Mouse (Mus musculus): ENCODE data around the gene Pomgnt1.

DNA sequence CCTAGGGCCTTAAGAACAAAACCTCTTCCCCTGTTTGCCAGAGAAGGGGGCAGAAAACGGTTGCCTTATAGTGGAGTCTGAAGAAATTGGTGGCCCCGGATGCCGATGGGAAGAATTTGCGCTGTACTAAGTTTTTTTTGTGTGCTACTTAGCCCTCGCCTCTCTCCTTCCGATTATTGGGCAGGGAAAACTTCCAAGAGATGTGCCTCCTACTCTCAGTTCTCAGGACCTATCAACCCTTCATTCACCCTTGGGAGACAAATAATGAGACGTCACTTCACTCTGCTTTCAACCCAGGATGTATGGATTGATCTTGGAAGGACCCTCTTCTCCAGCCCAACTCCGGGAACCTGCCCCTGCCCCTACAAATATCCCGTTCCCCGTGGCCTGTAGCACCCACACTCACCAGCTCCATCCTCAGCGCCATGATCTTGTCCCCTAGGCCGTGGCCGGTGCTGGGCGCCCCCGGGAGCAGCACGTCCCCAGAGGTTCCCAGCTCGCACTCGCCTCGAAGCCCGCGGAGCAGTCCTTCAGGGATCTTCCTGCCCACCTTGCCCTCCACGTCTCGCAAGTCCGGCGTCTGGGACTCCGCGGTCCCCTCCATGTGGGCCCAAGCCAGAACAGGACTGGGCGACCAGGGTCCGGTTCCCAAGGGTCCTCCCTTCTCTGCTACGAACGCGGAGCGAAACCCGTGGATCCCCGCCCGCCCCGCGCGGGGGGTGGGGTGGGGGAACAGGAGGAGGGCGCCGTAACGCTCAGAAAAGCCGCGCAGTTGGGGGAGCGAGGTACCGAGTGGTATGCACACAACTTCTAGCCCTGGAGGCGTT is 20.5 kb downstream of the Pomgnt1 start:
- TF ChIP-seq CTCF (conservative IDR thresholded peaks at IDR 0.05 in 1 of 2, IDR thresholded peaks at IDR 0.05 in 1 of 2; ENCODE audit: low read depth in 2 of 2, low read length in 2 of 2) (no peak), NRF1 (IDR thresholded peaks at IDR 0.05; ENCODE audit: low read depth, low read length) (no peak), CHD2 (IDR thresholded peaks at IDR 0.05; ENCODE audit: low read length) (no peak), GABPA (IDR thresholded peaks at IDR 0.05; ENCODE audit: insufficient replicate concordance, low read depth, low read length) (no peak), MAFK (IDR thresholded peaks at IDR 0.05; ENCODE audit: insufficient replicate concordance, low read length) (no peak), POLR2A (IDR thresholded peaks at IDR 0.05; ENCODE audit: low read depth, low read length) (no peak), RCOR1 (conservative IDR thresholded peaks at IDR 0.05; ENCODE audit: low read depth, low read length) (no peak), EP300 (IDR thresholded peaks at IDR 0.05; ENCODE audit: low read length) (no peak), POLR2AphosphoS2 (IDR thresholded peaks at IDR 0.05; ENCODE audit: low read depth, low read length) (no peak), ZKSCAN1 (IDR thresholded peaks at IDR 0.05; ENCODE audit: borderline replicate concordance, low read depth, low read length) (no peak), SMC3 (IDR thresholded peaks at IDR 0.05; ENCODE audit: low read depth, low read length) (no peak), TCF12 (IDR thresholded peaks at IDR 0.05; ENCODE audit: low read depth, low read length) (no peak), ETS1 (conservative IDR thresholded peaks at IDR 0.05; ENCODE audit: low read depth, low read length) (no peak), MYC (IDR thresholded peaks at IDR 0.05; ENCODE audit: low read depth, low read length) (no peak)

All from CH12.LX (cell line).